Mouse (Mus musculus) spleen, adult 2 months (tissue): Measurements from ENCODE around the gene Ino80e.

Experiments
- CTCF ChIP-seq: fragments of 200-500 bp; IDR thresholded peaks from 2 replicates; pipeline ENCODE4 v1.5.1; 2011; ENCODE audit warnings: mild to moderate bottlenecking, inconsistent platforms; ENCODE audit not compliant: insufficient read depth, insufficient read length, insufficient replicate concordance; ENCODE audit errors: extremely low read depth
- POLR2A ChIP-seq: fragments of 200-500 bp; IDR thresholded peaks from 2 replicates; pipeline ENCODE4 v1.6.1; 2011; ENCODE audit warnings: low read depth, low read length, inconsistent platforms

DNA sequence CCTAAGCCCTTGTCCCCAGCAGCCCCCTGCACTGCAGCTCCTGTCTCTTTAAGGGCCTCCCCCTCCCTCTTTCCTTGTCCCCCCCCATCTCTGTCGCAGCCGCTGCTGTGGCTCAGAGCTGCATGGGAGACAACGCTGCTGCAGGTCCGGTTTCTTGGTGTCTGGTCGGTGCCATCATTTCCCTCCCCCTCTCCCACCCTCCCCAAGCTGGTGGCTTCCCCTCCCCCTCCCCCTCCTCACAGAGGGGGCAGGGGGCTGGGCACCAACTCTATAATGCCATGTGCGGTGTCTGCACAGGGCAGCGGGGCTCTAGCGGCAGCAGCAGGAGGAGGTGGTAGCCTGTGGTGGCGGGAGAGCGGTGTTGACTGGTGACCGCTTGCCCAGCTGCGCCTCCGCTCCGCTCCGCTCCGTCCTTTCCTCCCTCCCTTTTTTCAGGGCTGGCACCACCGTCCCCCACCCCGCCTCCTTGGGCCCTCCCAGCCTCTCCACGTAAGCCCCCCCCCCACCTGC lies 38.9 kb downstream of the Ino80e start:
- TF ChIP-seq POLR2A (no peak), CTCF (no peak)
